Mouse (Mus musculus) midbrain, postnatal 0 days (tissue): ENCODE results near the gene Rho. TPM values are rescaled to one million over a fixed set of nuclear protein-coding genes. Genes with fewer than 3 reads are reported as not detected.

ENCODE experiments used
- ATAC-seq: fragments of 200-750 bp; cut with Nextera tagmentation; 2 replicates; pipeline ENCODE4 v1.8.0; 2017; ENCODE audit warnings: moderate number of reproducible peaks, mild to moderate bottlenecking, moderate TSS enrichment, moderate library complexity; ENCODE audit not compliant: low FRiP score
- DNase-seq: peaks from one replicate; pipeline ENCODE4 v3.0.0-alpha.2; 2015; ENCODE audit warnings: low spot score
- H3K27ac ChIP-seq: fragments of 300-500 bp; sonication (generic); 2 replicates; pipeline ENCODE4 v1.5.1; 2014; ENCODE audit warnings: low read depth, mild to moderate bottlenecking, low read length, mixed read lengths
- H3K27me3 ChIP-seq: fragments of 300-500 bp; sonication (generic); 2 replicates; pipeline ENCODE4 v1.6.1; 2014; ENCODE audit warnings: low read length, control low read depth, mixed read lengths; ENCODE audit not compliant: insufficient read depth
- H3K36me3 ChIP-seq: fragments of 300-500 bp; sonication (generic); 2 replicates; pipeline ENCODE4 v1.6.1; 2014; ENCODE audit warnings: low read length, control low read depth, mixed read lengths; ENCODE audit not compliant: insufficient read depth
- H3K4me1 ChIP-seq: fragments of 300-500 bp; sonication (generic); 2 replicates; pipeline ENCODE4 v1.6.1; 2014; ENCODE audit warnings: mild to moderate bottlenecking, control low read depth, antibody characterized with exemption, low read length, mixed read lengths; ENCODE audit not compliant: insufficient read depth
- H3K4me2 ChIP-seq: fragments of 300-500 bp; sonication (generic); 2 replicates; pipeline ENCODE4 v1.6.1; 2014; ENCODE audit warnings: low read depth, mild to moderate bottlenecking, low read length, mixed read lengths; ENCODE audit not compliant: poor library complexity, severe bottlenecking
- H3K4me3 ChIP-seq: fragments of 300-500 bp; sonication (generic); 2 replicates; pipeline ENCODE4 v1.5.1; 2014; ENCODE audit warnings: low read depth, mild to moderate bottlenecking, low read length, moderate library complexity
- H3K9ac ChIP-seq: fragments of 300-500 bp; sonication (generic); replicated peaks from 2 replicates; pipeline ENCODE4 v1.6.1; 2014; ENCODE audit warnings: mild to moderate bottlenecking, low read length, moderate library complexity, mixed read lengths; ENCODE audit not compliant: poor library complexity, severe bottlenecking
- H3K9me3 ChIP-seq: fragments of 300-500 bp; sonication (generic); 2 replicates; pipeline ENCODE4 v1.6.1; 2016; ENCODE audit warnings: low read length, control low read depth
- CTCF ChIP-seq: IDR thresholded peaks from 2 replicates; pipeline ENCODE4 v1.5.1; 2016; ENCODE audit warnings: antibody characterized with exemption, mild to moderate bottlenecking
- WGBS: fragments of 180-500 bp; shearing (Covaris S2); extraction: QIAGEN DNeasy Blood & Tissue Kit; methylation state at CpG from one replicate; pipeline ENCODE4 v1.1.7; 2014; 5-methylcytosine and 5-hydroxymethylcytosine counted together
- polyA plus RNA-seq: library from polyadenylated mRNA; unstranded; fragments of >200 nt; fragmentation: Nextera tagmentation; extraction: Ambion mirVana; gene quantifications from 2 replicates; pipeline ENCODE4 v1.2.1, GENCODE M21; 2015
- total RNA-seq: library from RNA; depleted of rRNA; stranded (reverse); fragments of >200 nt; gene quantifications from 2 replicates; pipeline ENCODE4 v1.2.3, GENCODE M21; 2014

Rho gene
- total and polyA plus RNA-seq, 2 experiments from 2014 or later = 0.11 to 0.12 TPM

DNA sequence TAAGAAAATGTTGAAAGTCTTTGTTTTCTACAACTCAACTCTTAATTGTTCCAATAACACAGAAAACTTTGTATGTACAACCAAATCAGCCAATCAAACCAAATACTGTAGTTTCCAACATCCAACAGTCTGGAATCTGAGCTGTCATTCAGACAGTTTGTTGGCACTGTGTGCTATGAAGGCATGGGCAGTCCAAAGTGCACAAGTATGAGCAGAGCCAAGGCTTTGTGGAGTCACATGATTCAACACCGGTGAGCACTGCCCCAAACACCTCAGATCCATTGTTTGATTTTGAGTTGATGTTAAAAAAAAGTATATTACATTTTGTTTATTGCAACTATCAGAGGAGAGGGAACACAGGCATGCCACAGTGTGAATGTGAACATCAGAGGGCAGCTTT is 9.1 kb downstream of the Rho start:
- WGBS = 68% methylated on average over 1 of the region's 1 CpGs
- DNase-seq (no peak), ATAC-seq (no peak)
- Histone ChIP-seq H3K4me2 (no peak overlapping the region), H3K4me1 (no peaks in the 10 kb centered on the region), H3K9ac (no peak overlapping the region), H3K9me3 (peaks cover 7% of the 10 kb centered on the region), H3K27me3 (no peaks in the 10 kb centered on the region), H3K4me3 (no peak overlapping the region), H3K27ac (no peak overlapping the region), H3K36me3 (no peaks in the 10 kb centered on the region)
- TF ChIP-seq CTCF = no peak

DNA sequence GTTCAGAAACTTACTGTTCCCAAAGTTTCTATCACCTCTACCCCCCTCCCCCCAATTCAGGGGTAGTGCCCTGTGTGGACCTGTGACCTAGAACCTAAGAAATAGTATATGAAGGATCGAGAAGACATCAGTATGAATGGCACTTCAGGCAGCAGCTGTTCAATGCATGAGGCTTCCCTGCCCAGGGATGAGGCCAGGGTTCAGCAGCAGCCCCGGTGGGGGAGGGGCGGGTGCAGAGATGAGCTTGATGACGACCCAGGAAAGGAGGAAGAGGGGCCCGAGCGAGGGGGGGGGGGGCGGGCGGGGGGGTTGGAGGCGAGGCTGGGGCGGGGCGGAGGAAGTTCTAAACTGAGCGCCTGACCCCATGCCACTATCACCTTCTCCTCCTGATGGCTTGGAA is 9.6 kb downstream of the Rho start:
- H3K36me3 ChIP-seq = no peaks in the 10 kb centered on the region
- WGBS = 12% methylated on average over 6 of the region's 12 CpGs
- H3K9me3 ChIP-seq = peaks cover 7% of the 10 kb centered on the region
- ATAC-seq (no peak), DNase-seq (no peak)
- TF ChIP-seq CTCF = no peak
- no peak overlapping the region for H3K4me3 ChIP-seq
- H3K4me1 ChIP-seq = no peaks in the 10 kb centered on the region
- no peak overlapping the region for H3K9ac ChIP-seq
- H3K27me3 ChIP-seq = no peaks in the 10 kb centered on the region
- no peak overlapping the region for H3K27ac ChIP-seq
- no peak overlapping the region for H3K4me2 ChIP-seq

DNA sequence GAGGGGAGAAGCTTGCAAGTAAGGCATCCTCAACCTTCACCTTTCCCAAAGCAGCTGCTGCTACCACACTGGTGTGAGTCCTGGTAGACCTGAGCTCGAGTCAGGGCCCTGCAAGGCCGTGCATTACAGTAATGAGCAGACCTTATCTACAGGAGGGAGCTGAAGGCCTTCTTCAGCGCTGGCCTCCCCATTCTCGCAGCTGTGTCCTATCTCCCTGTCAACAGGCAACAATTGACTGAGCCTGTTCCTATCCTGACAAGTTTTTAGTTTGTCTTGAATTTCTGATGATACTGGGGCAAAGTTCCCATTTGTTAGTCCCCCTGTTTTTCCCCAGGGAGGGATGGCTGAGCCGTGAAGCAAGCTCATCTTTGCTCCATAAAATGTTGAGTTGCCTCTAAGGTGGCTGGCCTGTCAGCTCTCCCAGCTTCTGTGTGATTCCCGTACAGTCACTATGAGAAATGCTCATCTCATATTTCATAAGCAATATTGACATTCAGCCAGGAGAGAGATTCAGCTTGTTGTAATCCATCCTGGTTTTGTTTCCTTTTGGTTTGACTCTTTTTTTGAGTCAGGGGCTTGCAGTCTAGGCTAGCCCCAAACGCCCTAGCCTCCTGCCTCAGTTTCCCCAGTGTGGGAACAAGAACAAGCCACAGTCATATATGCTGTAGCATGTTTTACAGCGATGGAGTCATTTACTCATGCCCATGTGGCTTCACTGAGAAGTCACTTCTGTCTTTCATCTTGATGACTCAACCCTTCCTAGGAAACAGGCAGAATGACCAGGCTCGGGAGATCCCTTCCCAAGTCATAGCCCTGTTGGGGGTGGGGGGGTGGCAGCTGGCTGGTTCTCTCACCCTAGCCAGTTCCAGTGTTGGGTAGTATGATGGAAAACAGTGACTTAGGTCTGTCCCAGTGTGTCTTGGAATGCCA is 12.2 kb downstream of the Rho start:
- Histone ChIP-seq H3K9me3 (no peaks in the 10 kb centered on the region), H3K36me3 (no peaks in the 10 kb centered on the region), H3K4me3 (no peak overlapping the region), H3K9ac (no peak overlapping the region), H3K27me3 (no peaks in the 10 kb centered on the region), H3K4me2 (no peak overlapping the region), H3K4me1 (no peaks in the 10 kb centered on the region), H3K27ac (no peak overlapping the region)
- TF ChIP-seq CTCF = no peak
- DNase-seq = no peak
- WGBS = 78% methylated on average over 9 of the region's 9 CpGs
- ATAC-seq = no peak

DNA sequence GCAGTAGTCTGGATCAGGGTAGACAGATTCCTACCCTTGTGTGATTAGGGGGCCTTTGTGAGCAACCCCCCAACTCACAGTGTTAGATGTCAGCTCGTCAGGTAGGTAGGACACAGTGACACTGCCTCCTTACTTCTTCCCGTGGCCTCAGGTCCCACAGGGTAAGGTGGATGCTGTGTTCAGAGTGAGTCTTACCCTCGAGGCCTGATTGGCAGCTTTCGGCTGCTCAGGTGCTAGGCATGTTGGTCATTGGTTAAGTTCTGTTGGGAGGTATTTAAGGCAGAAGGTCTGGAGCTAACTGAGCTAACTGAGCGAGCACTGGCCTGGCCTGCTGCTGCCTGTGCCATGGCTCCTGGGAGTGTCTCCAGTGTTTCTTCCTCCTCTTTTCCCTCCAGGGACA is 13.1 kb downstream of the Rho start, which contains the start of gene H1foo:
H1foo (plus strand) TSS at position 301 of the 400 bp plus-strand sequence.
- no peak for ATAC-seq
- DNase-seq = no peak
- no peaks in the 10 kb centered on the region for H3K27me3 ChIP-seq
- no peak within 1 kb of the TSS for H3K9ac ChIP-seq
- no peak within 1 kb of the TSS for H3K4me2 ChIP-seq
- no peak within 1 kb of the TSS for H3K27ac ChIP-seq
- 85% methylated on average over 5 of the region's 5 CpGs for WGBS
- TF ChIP-seq CTCF = no peak
- H3K4me1 ChIP-seq = no peaks in the 10 kb centered on the region
- no peaks in the 10 kb centered on the region for H3K36me3 ChIP-seq
- no peaks in the 10 kb centered on the region for H3K9me3 ChIP-seq
- H3K4me3 ChIP-seq = no peak within 1 kb of the TSS

DNA sequence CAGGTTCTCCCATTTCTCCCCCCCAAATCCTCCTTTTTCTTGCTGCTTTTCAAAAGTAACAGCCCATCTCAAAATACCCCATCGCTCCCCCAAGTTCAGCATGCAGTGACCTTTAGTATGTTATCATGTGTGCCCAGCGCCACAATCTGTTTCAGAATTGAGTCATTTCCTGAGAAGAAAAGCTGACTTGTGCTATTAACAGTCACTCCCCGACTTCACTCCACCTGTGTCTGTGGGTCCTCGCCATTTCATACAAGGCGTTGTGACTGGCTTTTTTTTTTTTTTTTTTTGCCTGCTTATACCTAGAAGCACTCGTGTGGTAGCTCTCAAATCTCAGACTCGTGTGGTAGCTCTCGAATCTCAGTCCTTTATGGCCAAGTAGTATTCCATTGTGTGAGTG is 14.1 kb downstream of the Rho start:
- no peak overlapping the region for H3K27ac ChIP-seq
- no peaks in the 10 kb centered on the region for H3K36me3 ChIP-seq
- no peaks in the 10 kb centered on the region for H3K27me3 ChIP-seq
- H3K4me1 ChIP-seq = no peaks in the 10 kb centered on the region
- no peak for TF ChIP-seq CTCF
- H3K9ac ChIP-seq = no peak overlapping the region
- no peak for DNase-seq
- WGBS = 84% methylated on average over 8 of the region's 8 CpGs
- H3K9me3 ChIP-seq = no peaks in the 10 kb centered on the region
- H3K4me2 ChIP-seq = no peak overlapping the region
- ATAC-seq = no peak
- H3K4me3 ChIP-seq = no peak overlapping the region

DNA sequence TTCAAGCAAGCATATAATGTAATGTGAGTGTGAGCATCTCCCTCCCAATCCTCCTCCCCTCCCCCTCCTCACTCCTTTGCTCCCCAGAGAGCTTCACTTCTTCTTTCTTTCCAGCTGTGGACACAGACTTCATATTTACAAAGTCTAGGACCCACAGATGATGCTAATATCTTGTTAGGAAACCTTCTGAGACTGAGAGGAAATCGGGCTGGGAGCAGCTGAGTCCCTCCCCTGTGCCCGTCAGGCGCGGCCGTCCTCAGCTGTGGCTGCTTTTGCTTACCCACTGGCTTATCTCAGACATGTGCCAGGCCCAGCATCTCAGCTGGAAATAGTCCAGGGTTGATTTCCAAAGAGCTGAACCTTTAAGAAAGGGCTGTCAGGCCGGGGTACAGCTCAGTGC is 14.8 kb downstream of the Rho start:
- WGBS = 46% methylated on average over 6 of the region's 6 CpGs
- Histone ChIP-seq H3K36me3 (no peaks in the 10 kb centered on the region), H3K4me1 (no peaks in the 10 kb centered on the region), H3K27me3 (no peaks in the 10 kb centered on the region), H3K9ac (no peak overlapping the region), H3K4me3 (no peak overlapping the region), H3K9me3 (no peaks in the 10 kb centered on the region), H3K27ac (no peak overlapping the region), H3K4me2 (no peak overlapping the region)
- DNase-seq = peak; percentile 66
- no peak for ATAC-seq
- no peak for TF ChIP-seq CTCF
